Mouse (Mus musculus) 3134 (cell line): ENCODE measurements around the gene Alyref.
"Not testable (repeated sequence)": the region's sequence is repeated elsewhere in the genome, so short reads cannot be mapped to it uniquely, and the experiment has no call there.

Experiments used
- DNase-seq: peaks from one replicate; pipeline ENCODE4 v3.0.0-alpha.2; 2011; ENCODE audit warnings: low spot score; ENCODE audit not compliant: insufficient read length; ENCODE audit errors: extremely low read depth

Gene Alyref

GRCm38 (mm10) chr11:120605667-120606066, 7.5 kb upstream of the Alyref start:
- no peak for DNase-seq

DNA sequence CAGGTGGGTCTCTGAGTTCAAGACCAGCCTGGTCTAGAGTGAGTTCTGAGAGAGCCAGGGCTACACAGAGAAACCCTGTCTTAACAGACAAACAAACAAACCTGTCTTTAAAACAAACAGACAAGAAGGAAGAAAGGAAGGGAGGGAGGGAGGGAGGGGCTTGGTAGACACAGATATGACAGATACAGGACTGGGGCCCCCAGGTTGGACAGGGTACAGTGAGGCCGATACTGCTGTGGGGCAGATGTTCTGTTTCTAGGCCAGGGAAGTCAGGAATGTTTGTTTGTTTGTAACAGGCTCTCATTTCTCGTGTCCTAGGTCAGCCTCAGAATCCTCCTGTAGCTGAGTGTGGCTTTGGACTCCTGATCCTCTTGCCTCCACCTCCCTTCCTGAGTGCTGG, 5.4 kb upstream of the Alyref start:
- no peak for DNase-seq

DNA sequence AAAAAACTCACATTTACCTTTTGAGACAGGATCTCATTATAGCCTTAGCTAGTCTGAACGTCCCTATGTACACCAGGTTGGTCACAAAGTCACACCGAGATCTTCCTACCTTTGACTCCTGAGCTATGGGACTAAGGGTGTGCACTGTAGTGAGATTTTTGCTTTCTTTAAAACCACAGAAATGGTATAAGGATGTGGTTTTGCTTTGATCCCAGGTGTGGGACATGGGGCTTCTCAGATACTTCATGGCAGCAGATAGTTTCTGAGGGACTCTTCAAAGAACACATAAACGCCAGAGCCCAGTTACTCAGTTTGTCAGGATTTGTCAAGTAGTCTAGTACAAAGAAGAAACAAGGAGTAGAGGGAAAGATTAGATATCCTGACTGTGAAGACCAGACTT, 2.6 kb upstream of the Alyref start:
- DNase-seq, result no peak

DNA sequence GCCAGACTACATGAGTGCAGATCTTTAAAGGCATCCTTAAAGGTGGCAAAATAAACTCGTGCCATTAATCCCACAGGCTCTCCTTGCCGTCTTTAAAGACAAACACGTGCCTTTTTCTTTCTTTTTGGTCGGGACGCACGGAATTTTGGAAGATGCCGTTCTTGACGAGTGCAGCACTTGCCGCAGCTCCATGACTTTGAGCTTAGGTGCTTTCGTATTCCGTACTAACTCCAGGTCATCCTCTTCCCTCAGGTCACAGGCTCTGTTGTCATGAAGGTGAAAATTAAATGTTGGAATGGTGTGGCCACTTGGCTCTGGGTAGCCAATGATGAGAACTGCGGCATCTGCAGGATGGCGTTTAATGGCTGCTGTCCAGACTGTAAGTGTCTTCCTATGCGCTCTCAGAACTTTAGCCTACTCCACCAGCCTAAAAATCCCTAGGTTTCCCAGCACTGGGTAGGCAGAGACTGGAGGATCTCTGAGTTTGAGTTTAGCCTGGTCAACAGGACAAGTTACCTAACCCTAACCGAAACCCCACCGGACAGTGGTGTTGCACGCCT, 905 bp upstream of the Alyref start:
- DNase-seq, result no peak

- peak; percentile 64 for DNase-seq
Measured at GRCm38 (mm10) chr11:120597240-120598235, 627 bp downstream of the Alyref start.

GRCm38 (mm10) chr11:120588531-120588930, 9.6 kb downstream of the Alyref start:
- no peak for DNase-seq

DNA sequence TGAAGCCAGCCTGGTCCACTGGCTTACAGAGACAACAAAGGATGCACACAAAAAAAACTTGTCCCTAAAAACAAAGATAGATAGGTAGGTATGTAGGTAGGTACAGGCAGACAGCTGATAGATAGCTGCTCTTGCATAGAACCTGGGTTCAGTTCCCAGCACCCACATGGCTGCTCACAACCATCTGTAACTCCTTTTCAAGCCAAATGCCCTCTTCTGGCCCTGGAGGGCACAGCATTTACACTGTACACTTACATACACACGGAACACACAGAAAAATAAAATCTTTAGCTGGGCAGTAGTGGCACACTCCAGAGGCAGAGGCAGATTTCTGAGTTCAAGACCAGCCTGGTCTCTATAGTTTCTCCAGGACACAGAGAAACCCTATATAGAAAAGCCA, 14.2 kb downstream of the Alyref start:
- DNase-seq, result no peak

DNA sequence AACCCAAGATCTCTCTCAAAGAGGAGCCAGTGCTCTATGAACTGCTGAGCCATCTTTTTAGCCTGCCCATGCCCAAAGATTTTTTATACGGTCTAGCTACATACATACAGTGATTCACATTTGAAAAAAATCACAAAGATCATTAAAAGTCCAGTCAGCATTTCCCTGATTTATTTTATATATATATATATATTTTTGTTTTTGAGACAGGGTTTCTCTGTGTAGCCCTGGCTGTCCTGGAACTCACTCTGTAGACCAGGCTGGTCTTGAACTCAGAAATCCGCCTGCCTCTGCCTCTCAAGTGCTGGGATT, 15.2 kb downstream of the Alyref start:
- DNase-seq, result not testable (repeated sequence)

DNA sequence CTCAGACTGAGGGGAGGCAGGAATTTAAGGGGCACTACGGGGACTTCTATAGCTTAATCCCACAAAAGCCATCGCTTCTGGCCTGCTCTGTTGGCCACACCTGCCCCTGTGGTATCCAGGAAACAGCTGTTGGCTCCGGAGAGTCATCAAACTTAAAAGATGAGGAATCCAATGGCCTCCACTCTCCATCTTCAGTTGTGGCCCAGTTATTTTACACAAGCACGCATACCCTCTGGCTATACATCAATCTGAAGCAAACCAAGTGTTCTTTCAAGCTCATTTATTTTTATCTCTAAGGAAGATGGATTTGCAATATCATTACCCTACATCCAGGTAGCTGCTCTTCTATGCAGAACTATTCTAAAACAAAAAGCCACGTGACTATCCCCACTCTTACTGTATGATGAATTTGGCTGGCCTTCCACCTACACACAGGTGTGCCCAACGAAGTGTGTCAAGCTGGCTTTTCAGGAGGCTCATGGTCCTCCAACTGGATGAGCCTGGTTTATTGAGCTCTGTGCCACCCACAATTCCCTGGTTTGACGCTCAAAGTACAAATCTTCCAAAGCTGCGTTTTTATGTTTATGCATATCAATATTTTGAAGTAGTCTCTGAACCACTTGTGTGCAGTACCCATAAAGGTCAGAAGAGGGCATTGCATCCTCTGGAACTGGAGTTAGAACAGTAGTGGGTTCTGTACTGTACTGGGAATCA, 15.7 kb downstream of the Alyref start:
- DNase-seq, result no peak

DNA sequence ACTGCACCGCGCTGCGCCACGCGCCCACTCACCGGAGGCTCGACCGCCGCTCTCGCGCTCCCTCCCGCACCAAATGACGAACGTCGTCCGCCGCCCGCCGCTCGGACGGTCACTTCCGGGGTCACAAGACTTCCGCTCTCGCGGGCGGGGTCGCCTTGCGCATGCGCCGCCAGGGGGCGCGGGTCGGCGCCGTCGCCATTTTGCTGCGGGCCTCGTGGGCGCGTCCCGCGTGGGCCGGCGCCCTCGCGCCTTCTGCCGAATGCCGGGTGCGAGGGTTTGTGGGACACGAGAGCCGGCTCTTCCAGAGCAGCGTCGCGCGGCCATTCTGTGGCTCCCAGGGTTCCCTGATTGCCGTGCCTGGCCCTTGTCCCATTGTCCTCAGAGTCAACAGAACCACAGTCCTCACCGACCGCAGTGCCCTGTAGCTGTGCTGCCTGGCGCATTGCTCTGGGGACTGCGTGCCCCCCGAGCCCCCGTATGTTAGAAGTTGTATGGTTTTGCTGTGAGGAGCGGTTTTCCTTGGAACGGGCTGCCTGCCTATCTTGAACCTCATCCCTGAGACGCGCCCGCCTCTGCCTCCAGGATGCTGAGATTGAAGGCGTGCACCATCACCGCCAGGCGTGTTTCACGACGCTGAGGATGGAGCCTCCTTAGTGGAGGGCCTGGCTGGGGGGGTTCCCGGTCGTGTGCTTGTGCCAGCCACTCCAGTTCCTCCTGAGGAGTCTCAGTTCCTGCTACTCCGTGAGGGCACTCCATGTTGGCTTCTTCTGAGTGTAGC, 16.5 kb downstream of the Alyref start, which contains the start of gene Arhgdia:
Gene Arhgdia, minus strand, starts transcription at position 135 of the 778 bp plus-strand sequence.
- peak; percentile 90 for DNase-seq

GRCm38 (mm10) chr11:120580871-120581331, 17.3 kb downstream of the Alyref start:
- peak; percentile 66 for DNase-seq

GRCm38 (mm10) chr11:120580190-120580589, 18.0 kb downstream of the Alyref start:
- DNase-seq, result no peak

- DNase-seq, result no peak
Measured at GRCm38 (mm10) chr11:120579316-120580107, 18.7 kb downstream of the Alyref start.

- no peak for DNase-seq
Measured at GRCm38 (mm10) chr11:120578694-120579243, 19.4 kb downstream of the Alyref start.

DNA sequence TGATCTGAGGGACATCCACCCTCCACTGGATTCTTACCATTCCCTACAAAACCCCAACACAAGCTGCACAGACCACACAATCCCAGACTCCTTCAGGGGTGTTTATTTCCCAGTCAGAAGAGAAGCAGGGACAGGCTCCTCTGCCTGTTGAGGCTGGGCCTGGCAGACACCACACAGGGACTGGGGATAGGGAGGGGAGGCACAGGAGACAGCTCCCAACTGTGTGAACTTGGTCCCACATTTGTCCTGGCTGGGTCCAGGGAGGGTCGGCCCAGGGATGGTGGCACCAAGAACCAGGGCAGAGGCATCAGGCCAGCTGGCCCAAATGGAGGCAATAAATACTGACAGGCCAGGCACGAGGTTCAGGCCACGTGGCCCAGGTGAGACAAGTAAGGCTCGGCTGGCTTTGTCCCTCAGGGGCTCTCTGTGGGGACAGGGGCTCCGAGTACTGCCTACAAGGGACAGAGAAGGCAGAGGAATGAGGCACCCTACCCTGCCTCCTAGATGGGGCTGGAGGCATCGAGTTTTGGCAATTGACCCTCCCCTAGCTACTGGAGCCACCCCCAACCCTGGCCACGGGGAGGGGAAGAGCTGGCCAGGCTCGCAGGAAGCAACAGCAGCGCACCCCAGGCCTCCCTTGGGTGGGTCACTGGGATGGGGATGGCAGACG, 20.0 kb downstream of the Alyref start:
- DNase-seq, result no peak

DNA sequence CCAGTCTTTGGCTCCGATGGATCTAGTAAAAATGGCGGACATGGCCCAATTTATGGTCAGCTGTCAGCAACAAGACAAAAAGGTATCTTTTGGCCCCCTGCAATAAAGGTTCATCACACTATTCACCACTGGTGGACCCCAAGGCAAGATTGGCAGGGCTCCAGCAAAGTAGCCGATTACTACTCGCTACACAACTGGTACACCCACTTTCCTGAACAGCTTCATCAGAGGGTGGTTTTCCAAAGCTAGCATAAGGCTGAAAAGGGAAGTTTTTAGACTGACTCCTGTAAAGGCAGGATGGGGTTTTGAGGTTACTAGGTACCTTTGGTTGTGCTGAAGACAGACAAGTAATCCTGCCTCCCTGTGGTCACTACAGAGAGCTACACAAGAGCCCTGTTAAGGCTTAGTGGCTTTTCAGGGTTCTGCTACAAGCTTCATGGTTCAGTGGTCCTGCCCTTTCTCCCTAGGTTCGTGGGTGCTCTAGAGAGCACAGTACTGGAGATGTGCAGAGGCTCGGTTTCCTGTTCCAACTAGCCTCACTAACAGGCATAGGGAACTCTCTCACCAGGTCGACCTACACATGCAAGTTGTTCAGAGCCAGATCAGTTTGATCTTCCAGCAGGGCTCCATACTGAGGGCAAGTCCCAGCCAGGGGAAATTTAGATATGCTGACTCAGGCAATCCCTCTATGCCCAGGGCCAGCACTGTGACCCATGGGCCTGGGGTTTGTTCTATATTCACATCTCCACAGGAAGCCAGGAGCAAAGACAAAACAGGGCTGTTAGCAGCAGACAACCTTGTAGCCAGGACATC, 20.7 kb downstream of the Alyref start:
- DNase-seq, result no peak

DNA sequence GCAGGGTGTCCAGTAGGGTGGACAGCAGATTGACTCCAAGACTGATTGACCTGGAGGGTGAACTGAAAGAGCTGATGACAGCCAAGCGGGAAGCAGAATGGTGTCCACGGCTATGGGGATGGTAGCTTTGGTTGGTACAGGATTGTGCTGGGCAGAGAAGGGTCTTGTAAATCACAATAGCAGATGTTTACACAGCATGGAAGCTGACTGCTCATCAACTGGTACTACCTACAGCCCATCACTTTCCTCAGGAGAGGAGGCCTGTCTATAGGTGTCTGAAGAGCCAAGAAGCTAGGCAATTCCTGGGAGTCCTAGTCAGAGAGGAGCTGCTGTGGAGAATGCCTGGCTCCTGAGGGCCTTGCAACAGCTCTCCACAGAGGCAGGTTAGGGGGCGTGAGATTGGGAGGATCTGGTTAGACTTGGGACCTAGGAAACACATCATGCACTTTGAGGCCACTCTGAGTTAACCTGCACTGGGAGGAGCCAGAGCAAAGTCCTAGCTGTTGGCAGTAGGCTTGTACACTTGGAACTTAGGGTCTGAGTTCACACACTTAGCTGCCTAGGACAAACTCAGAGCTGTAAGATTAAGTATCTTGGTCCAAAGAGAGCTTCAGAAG, 21.7 kb downstream of the Alyref start:
- no peak for DNase-seq

DNA sequence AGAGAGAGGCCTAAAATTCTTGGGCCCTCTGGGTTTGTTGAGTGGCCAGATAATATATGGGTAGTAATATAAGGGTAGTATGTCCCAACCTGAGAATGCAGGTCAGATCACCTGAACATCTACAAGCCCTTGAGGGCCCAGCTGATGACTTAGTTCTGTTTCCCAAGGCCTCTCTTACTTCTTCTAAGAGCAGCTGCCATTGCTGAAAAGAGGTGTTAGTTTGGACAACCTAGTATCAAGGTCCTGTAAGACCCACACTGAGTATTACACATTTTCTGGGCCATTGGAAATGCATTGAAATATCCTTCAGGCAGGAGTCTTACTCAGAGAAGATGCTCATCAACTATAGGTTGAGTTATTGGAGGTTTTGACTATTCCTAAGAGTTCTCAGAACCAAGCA, 22.2 kb downstream of the Alyref start:
- no peak for DNase-seq
